Mouse (Mus musculus) ES-E14 (cell line): Measurements from ENCODE around the gene Bmt2. TPM values are rescaled to one million over a fixed set of nuclear protein-coding genes. Genes with fewer than 3 reads are reported as not detected.

Source experiments
- DNase-seq: peaks from one replicate; pipeline ENCODE4 v3.0.0-alpha.2; 2013; ENCODE audit warnings: low read depth, low spot score
- H3K27ac ChIP-seq: 2 replicates; pipeline ENCODE4 v1.5.1; 2012; ENCODE audit warnings: low read depth, mild to moderate bottlenecking, low read length, moderate library complexity, mixed read lengths; ENCODE audit not compliant: poor library complexity, insufficient read depth, severe bottlenecking
- H3K36me3 ChIP-seq: 2 replicates; pipeline ENCODE4 v1.6.1; 2012; ENCODE audit warnings: mild to moderate bottlenecking, low read length, moderate library complexity, mixed read lengths; ENCODE audit not compliant: control insufficient read depth, poor library complexity, insufficient read depth, severe bottlenecking
- H3K4me1 ChIP-seq, 2 experiments: fragments of 150-350 bp in 1 of 2; sonication (generic) in 1 of 2; 2 replicates each; pipeline ENCODE4 v1.6.1; 2012; ENCODE audit warnings: low read length in 2 of 2, mild to moderate bottlenecking in 1 of 2, mixed read lengths in 1 of 2; ENCODE audit not compliant: control insufficient read depth in 2 of 2, insufficient read depth in 2 of 2, poor library complexity in 1 of 2
- H3K4me3 ChIP-seq, 2 experiments: fragments of 150-350 bp in 1 of 2; sonication (generic) in 1 of 2; 2 replicates each; pipeline ENCODE4 v1.5.1; 2012; ENCODE audit warnings: low read length in 2 of 2, low read depth in 1 of 2, mild to moderate bottlenecking in 1 of 2, mixed read lengths in 1 of 2; ENCODE audit not compliant: insufficient read depth in 1 of 2, poor library complexity in 1 of 2, severe bottlenecking in 1 of 2
- H3K9ac ChIP-seq: 2 replicates; pipeline ENCODE4 v1.6.1; 2012; ENCODE audit warnings: low read depth, mild to moderate bottlenecking, low read length, mixed read lengths; ENCODE audit not compliant: poor library complexity, insufficient read depth, severe bottlenecking
- H3K9me3 ChIP-seq: fragments of 150-350 bp; sonication (generic); 2 replicates; pipeline ENCODE4 v1.6.1; 2012; ENCODE audit warnings: low read depth, mild to moderate bottlenecking, low read length; ENCODE audit not compliant: control insufficient read depth, insufficient read depth
- CHD2 ChIP-seq: IDR thresholded peaks from 2 replicates; pipeline ENCODE4 v1.6.1; 2014; ENCODE audit warnings: mild to moderate bottlenecking, low read depth, low read length, inconsistent platforms
- HCFC1 ChIP-seq: IDR thresholded peaks from 2 replicates; pipeline ENCODE4 v1.6.1; 2012; ENCODE audit warnings: low read length, inconsistent platforms, borderline replicate concordance; ENCODE audit not compliant: insufficient read depth
- MAFK ChIP-seq: IDR thresholded peaks from 2 replicates; pipeline ENCODE4 v1.6.1; 2014; ENCODE audit warnings: mild to moderate bottlenecking, low read depth, low read length, inconsistent platforms; ENCODE audit not compliant: insufficient read depth
- ZC3H11A ChIP-seq: IDR thresholded peaks from 2 replicates; pipeline ENCODE4 v1.6.1; 2012; ENCODE audit warnings: low read depth, mild to moderate bottlenecking, inconsistent platforms, low read length, borderline replicate concordance
- ZNF384 ChIP-seq: IDR thresholded peaks from 2 replicates; pipeline ENCODE4 v1.6.1; 2012; ENCODE audit warnings: low read depth, low read length, inconsistent platforms
- in situ Hi-C, 2 experiments: fragments of 600-800 bp; cut with MboI; formaldehyde crosslinking; loops; one replicate each; pipeline ENCODE4 v1.15.1; 2025; ENCODE audit warnings: low sequenced_read_pairs in 2 of 2, inconsistent platforms in 1 of 2; ENCODE audit not compliant: unreplicated experiment in 2 of 2
- total RNA-seq: library from RNA; depleted of rRNA; stranded (reverse); fragments of 300-350 nt; gene quantifications from 2 replicates; pipeline ENCODE4 v1.2.3, GENCODE M21; 2012

Gene Bmt2
- total RNA-seq, 1 experiment, result 19.0 TPM

- Histone ChIP-seq H3K4me1 (peaks cover 2 to 5% of the 10 kb centered on the region in 2 experiments; a peak in 2 of 4 replicates), H3K4me3 (peak within 1 kb of the TSS; percentile 84 to 93), H3K9me3 (no peaks in the 10 kb centered on the region), H3K36me3 (no peaks in the 10 kb centered on the region; the same call in 1 of the 2 replicates), H3K27ac (peak within 1 kb of the TSS; percentile 81), H3K9ac (peak within 1 kb of the TSS; percentile 95)
- peak; percentile 65 for DNase-seq
- in situ Hi-C loops, result no loop called here
- TF ChIP-seq ZNF384, result no peak
- 0 out of 2 replicates have a peak, but pooled peaks have one; percentile 5 for TF ChIP-seq ZC3H11A
- TF ChIP-seq HCFC1, result peak; percentile 72; the same call in 1 of the 2 replicates
Measured at GRCm38 (mm10) chr6:13607621-13608493, 69.9 kb downstream of the Bmt2 start, which contains the start of gene Tmem168. Tmem168 (minus strand) TSS chr6:13608100.

- no peak for TF ChIP-seq CHD2
- no peak for TF ChIP-seq ZNF384
- TF ChIP-seq ZC3H11A, result no peak
- no peak for TF ChIP-seq MAFK
- TF ChIP-seq HCFC1, result no peak
- DNase-seq, result no peak
- no peaks in the 10 kb centered on the region; the same call in 1 of the 2 replicates for H3K36me3 ChIP-seq
- peak overlapping the region; percentile 84 to 93 for H3K4me3 ChIP-seq
- no peaks in the 10 kb centered on the region for H3K9me3 ChIP-seq
- no peak overlapping the region for H3K27ac ChIP-seq
- H3K4me1 ChIP-seq, result peaks cover 0 to 5% of the 10 kb centered on the region in 2 experiments; a peak in 1 of 4 replicates
- in situ Hi-C loops, result no loop called here
- peak overlapping the region; percentile 95 for H3K9ac ChIP-seq
Measured at GRCm38 (mm10) chr6:13606921-13607620, 70.7 kb downstream of the Bmt2 start.

GRCm38 (mm10) chr6:13606394-13606793, 71.4 kb downstream of the Bmt2 start:
- Histone ChIP-seq H3K9me3 (no peaks in the 10 kb centered on the region), H3K9ac (no peak overlapping the region), H3K36me3 (no peaks in the 10 kb centered on the region; the same call in 1 of the 2 replicates), H3K4me1 (peaks cover 0 to 5% of the 10 kb centered on the region in 2 experiments; a peak in 1 of 4 replicates), H3K4me3 (peak overlapping the region in 1 of 2 experiments; percentile 93; a peak in 1 of 4 replicates), H3K27ac (no peak overlapping the region)
- TF ChIP-seq CHD2 (no peak), MAFK (no peak)
- no peak for DNase-seq
- in situ Hi-C loops, result no loop called here

DNA sequence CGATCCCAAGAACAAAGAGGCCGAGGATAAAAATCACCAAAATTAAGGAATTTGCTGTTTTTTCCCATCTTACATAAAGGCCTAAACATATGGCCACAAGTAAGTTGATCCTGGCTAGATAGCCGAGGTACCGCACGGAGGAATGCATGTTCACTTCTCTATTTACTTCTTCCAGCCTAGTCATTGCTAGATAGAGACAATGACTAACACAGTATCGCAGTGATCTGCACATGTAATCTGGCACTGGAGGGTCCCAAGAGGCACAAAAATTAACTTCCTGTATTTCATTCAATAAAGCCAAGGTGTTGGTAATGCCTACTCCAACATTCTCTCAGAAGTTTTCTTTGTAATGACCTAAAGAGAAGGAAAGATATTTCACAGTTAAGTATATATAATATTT, 74.6 kb downstream of the Bmt2 start:
- in situ Hi-C loops, result no loop called here

More for the DNA sequence above, 74.6 kb downstream of the Bmt2 start:
- no peak overlapping the region for H3K27ac ChIP-seq
- no peak overlapping the region for H3K4me3 ChIP-seq
- TF ChIP-seq MAFK, result no peak
- TF ChIP-seq ZNF384, result no peak
- no peak for TF ChIP-seq HCFC1
- no peak for TF ChIP-seq CHD2
- TF ChIP-seq ZC3H11A, result no peak
- no peaks in the 10 kb centered on the region for H3K9me3 ChIP-seq
- H3K4me1 ChIP-seq, result peaks cover 0 to 2% of the 10 kb centered on the region in 2 experiments; a peak in 1 of 4 replicates
- H3K36me3 ChIP-seq, result no peaks in the 10 kb centered on the region; the same call in 1 of the 2 replicates
- DNase-seq, result no peak
- no peak overlapping the region for H3K9ac ChIP-seq
